Mouse (Mus musculus) MEL (cell line): ENCODE results near the gene Zbtb20. TPM values are rescaled to one million over a fixed set of nuclear protein-coding genes. Genes with fewer than 3 reads are reported as not detected.

ENCODE experiments used
- DNase-seq: peaks from one replicate; pipeline ENCODE4 v3.0.0; 2011; ENCODE audit warnings: low read depth, low spot score
- H3K27ac ChIP-seq: 2 replicates; pipeline ENCODE4 v1.5.1; 2012; ENCODE audit warnings: low read depth, mild to moderate bottlenecking, control low read depth, low read length, moderate library complexity; ENCODE audit not compliant: control insufficient read depth
- H3K27me3 ChIP-seq, 2 experiments: fragments of 150-350 bp in 1 of 2; sonication (generic) in 1 of 2; 2 replicates each; pipeline ENCODE4 v1.6.1; 2012; ENCODE audit warnings: low read length in 2 of 2, mild to moderate bottlenecking in 2 of 2, improper control_type of control experiment in 1 of 2, moderate library complexity in 1 of 2; ENCODE audit not compliant: insufficient read depth in 2 of 2, control insufficient read depth in 1 of 2
- H3K36me3 ChIP-seq, 2 experiments: 2 replicates each; pipeline ENCODE4 v1.6.1; 2012 to 2014; ENCODE audit warnings: low read length in 2 of 2, improper control_type of control experiment in 1 of 2, inconsistent platforms in 1 of 2, mild to moderate bottlenecking in 1 of 2; ENCODE audit not compliant: insufficient read depth in 2 of 2, control insufficient read depth in 1 of 2
- H3K4me1 ChIP-seq, 2 experiments: fragments of 150-350 bp in 1 of 2; sonication (generic) in 1 of 2; 2 replicates each; pipeline ENCODE4 v1.6.1; 2012; ENCODE audit warnings: low read length in 2 of 2, improper control_type of control experiment in 1 of 2, mild to moderate bottlenecking in 1 of 2; ENCODE audit not compliant: insufficient read depth in 2 of 2, control insufficient read depth in 1 of 2
- H3K4me3 ChIP-seq, 2 experiments: fragments of 150-350 bp in 1 of 2; sonication (generic) in 1 of 2; 2 replicates each; pipeline ENCODE4 v1.5.1; 2012; ENCODE audit warnings: low read depth in 2 of 2, low read length in 2 of 2, mild to moderate bottlenecking in 2 of 2, moderate library complexity in 2 of 2, control low read depth in 1 of 2, improper control_type of control experiment in 1 of 2; ENCODE audit not compliant: control insufficient read depth in 1 of 2, insufficient read depth in 1 of 2
- H3K79me2 ChIP-seq: 2 replicates; pipeline ENCODE4 v1.6.1; 2012; ENCODE audit warnings: mild to moderate bottlenecking, low read length, moderate library complexity; ENCODE audit not compliant: control insufficient read depth, poor library complexity, insufficient read depth
- H3K9ac ChIP-seq: 2 replicates; pipeline ENCODE4 v1.6.1; 2012; ENCODE audit warnings: low read depth, mild to moderate bottlenecking, control low read depth, low read length, moderate library complexity; ENCODE audit not compliant: control insufficient read depth, poor library complexity, severe bottlenecking
- H3K9me3 ChIP-seq: fragments of 150-350 bp; sonication (generic); replicated peaks from 2 replicates; pipeline ENCODE4 v1.6.1; 2012; ENCODE audit warnings: mild to moderate bottlenecking, low read length, improper control_type of control experiment, moderate library complexity; ENCODE audit not compliant: insufficient read depth
- CHD1 ChIP-seq: IDR thresholded peaks from 2 replicates; pipeline ENCODE4 v1.6.1; 2012; ENCODE audit warnings: low read depth, mild to moderate bottlenecking, inconsistent platforms, low read length, improper control_type of control experiment
- E2F4 ChIP-seq: IDR thresholded peaks from 2 replicates; pipeline ENCODE4 v1.6.1; 2011; ENCODE audit warnings: low read depth, low read length, improper control_type of control experiment, borderline replicate concordance
- ELF1 ChIP-seq: IDR thresholded peaks from 2 replicates; pipeline ENCODE4 v1.6.1; 2014; ENCODE audit warnings: low read depth, mild to moderate bottlenecking, inconsistent platforms, low read length, improper control_type of control experiment, moderate library complexity
- EP300 ChIP-seq, 2 experiments: IDR thresholded peaks; 2 replicates each; pipeline ENCODE4 v1.6.1; 2011; ENCODE audit warnings: improper control_type of control experiment in 2 of 2, low read length in 2 of 2, low read depth in 1 of 2, mild to moderate bottlenecking in 1 of 2
- ETS1 ChIP-seq: IDR thresholded peaks from 2 replicates; pipeline ENCODE4 v1.6.1; 2012; ENCODE audit warnings: low read depth, mild to moderate bottlenecking, inconsistent platforms, low read length, improper control_type of control experiment, moderate library complexity
- GABPA ChIP-seq: IDR thresholded peaks from 2 replicates; pipeline ENCODE4 v1.6.1; 2012; ENCODE audit warnings: low read depth, mild to moderate bottlenecking, inconsistent platforms, low read length, improper control_type of control experiment, moderate library complexity
- GATA1 ChIP-seq: IDR thresholded peaks from 2 replicates; pipeline ENCODE4 v1.6.1; 2011; ENCODE audit warnings: low read depth, low read length, improper control_type of control experiment
- HCFC1 ChIP-seq: IDR thresholded peaks from 2 replicates; pipeline ENCODE4 v1.6.1; 2012; ENCODE audit warnings: low read depth, mild to moderate bottlenecking, inconsistent platforms, low read length, improper control_type of control experiment, moderate library complexity
- JUND ChIP-seq: IDR thresholded peaks from 2 replicates; pipeline ENCODE4 v1.6.1; 2011; ENCODE audit warnings: low read depth, mild to moderate bottlenecking, improper control_type of control experiment, low read length
- KAT2A ChIP-seq: conservative IDR thresholded peaks from 2 replicates; pipeline ENCODE4 v1.6.1; 2012; ENCODE audit warnings: low read depth, low read length, improper control_type of control experiment, inconsistent platforms
- MAFK ChIP-seq: IDR thresholded peaks from 2 replicates; pipeline ENCODE4 v1.6.1; 2011; ENCODE audit warnings: low read depth, mild to moderate bottlenecking, low read length, improper control_type of control experiment, borderline replicate concordance
- MEF2A ChIP-seq: IDR thresholded peaks from 2 replicates; pipeline ENCODE4 v1.6.1; 2014; ENCODE audit warnings: low read depth, mild to moderate bottlenecking, inconsistent platforms, low read length, improper control_type of control experiment; ENCODE audit not compliant: poor library complexity, insufficient replicate concordance, severe bottlenecking; ENCODE audit errors: extremely low read depth
- MYB ChIP-seq: IDR thresholded peaks from 2 replicates; pipeline ENCODE4 v1.6.1; 2011; ENCODE audit warnings: mild to moderate bottlenecking, low read depth, low read length, improper control_type of control experiment
- MYC ChIP-seq: IDR thresholded peaks from 2 replicates; pipeline ENCODE4 v1.6.1; 2011; ENCODE audit warnings: low read depth, mild to moderate bottlenecking, low read length, improper control_type of control experiment, moderate library complexity
- NRF1 ChIP-seq: IDR thresholded peaks from 2 replicates; pipeline ENCODE4 v1.6.1; 2014; ENCODE audit warnings: low read depth, mild to moderate bottlenecking, inconsistent platforms, low read length, improper control_type of control experiment, moderate library complexity; ENCODE audit not compliant: poor library complexity, insufficient read depth, severe bottlenecking
- POLR2A ChIP-seq, 2 experiments: IDR thresholded peaks; 2 replicates each; pipeline ENCODE4 v1.6.1; 2011 to 2012; ENCODE audit warnings: low read length in 2 of 2, mild to moderate bottlenecking in 2 of 2, control low read depth in 1 of 2, improper control_type of control experiment in 1 of 2, low read depth in 1 of 2, moderate library complexity in 1 of 2; ENCODE audit not compliant: control insufficient read depth in 1 of 2, insufficient read depth in 1 of 2, poor library complexity in 1 of 2
- POLR2AphosphoS2 ChIP-seq: IDR thresholded peaks from 2 replicates; pipeline ENCODE4 v1.6.1; 2011; ENCODE audit warnings: low read length, improper control_type of control experiment
- RAD21 ChIP-seq: IDR thresholded peaks from 2 replicates; pipeline ENCODE4 v1.6.1; 2011; ENCODE audit warnings: mild to moderate bottlenecking, low read depth, low read length, improper control_type of control experiment
- RCOR1 ChIP-seq: IDR thresholded peaks from 2 replicates; pipeline ENCODE4 v1.6.1; 2012; ENCODE audit warnings: low read depth, mild to moderate bottlenecking, inconsistent platforms, low read length, improper control_type of control experiment
- TAL1 ChIP-seq: IDR thresholded peaks from 2 replicates; pipeline ENCODE4 v1.6.1; 2012; ENCODE audit warnings: mild to moderate bottlenecking, inconsistent platforms, low read length, moderate library complexity, mixed read lengths
- TBP ChIP-seq: IDR thresholded peaks from 2 replicates; pipeline ENCODE4 v1.8.0; 2011; ENCODE audit warnings: low read depth, low read length, improper control_type of control experiment
- TCF12 ChIP-seq: IDR thresholded peaks from 2 replicates; pipeline ENCODE4 v1.6.1; 2014; ENCODE audit warnings: low read depth, mild to moderate bottlenecking, inconsistent platforms, low read length, improper control_type of control experiment, moderate library complexity
- UBTF ChIP-seq: IDR thresholded peaks from 2 replicates; pipeline ENCODE4 v1.6.1; 2012; ENCODE audit warnings: low read depth, mild to moderate bottlenecking, inconsistent platforms, low read length, improper control_type of control experiment, moderate library complexity, borderline replicate concordance; ENCODE audit not compliant: insufficient read depth
- USF1 ChIP-seq: IDR thresholded peaks from 2 replicates; pipeline ENCODE4 v1.6.1; 2014; ENCODE audit warnings: low read depth, mild to moderate bottlenecking, inconsistent platforms, low read length, improper control_type of control experiment, moderate library complexity
- USF2 ChIP-seq, 2 experiments: IDR thresholded peaks; 2 replicates each; pipeline ENCODE4 v1.6.1; 2011 to 2012; ENCODE audit warnings: improper control_type of control experiment in 2 of 2, low read length in 2 of 2, borderline replicate concordance in 1 of 2, inconsistent platforms in 1 of 2, low read depth in 1 of 2, mild to moderate bottlenecking in 1 of 2; ENCODE audit not compliant: insufficient read depth in 1 of 2
- ZC3H11A ChIP-seq: IDR thresholded peaks from 2 replicates; pipeline ENCODE4 v1.6.1; 2012; ENCODE audit warnings: low read depth, mild to moderate bottlenecking, inconsistent platforms, low read length, improper control_type of control experiment
- ZKSCAN1 ChIP-seq: IDR thresholded peaks from 2 replicates; pipeline ENCODE4 v1.6.1; 2012; ENCODE audit warnings: low read depth, mild to moderate bottlenecking, inconsistent platforms, low read length, improper control_type of control experiment, moderate library complexity
- ZNF384 ChIP-seq: IDR thresholded peaks from 2 replicates; pipeline ENCODE4 v1.6.1; 2012; ENCODE audit warnings: low read depth, mild to moderate bottlenecking, inconsistent platforms, low read length, improper control_type of control experiment
- polyA plus RNA-seq, 2 experiments: library from polyadenylated mRNA; stranded (reverse) in 1 of 2; unstranded in 1 of 2; fragments of >175 nt in 1 of 2; fragments of >200 nt in 1 of 2; gene quantifications; 2 replicates each; pipeline versions ENCODE4 v1.2.1 to v1.2.4; 2012; ENCODE audit warnings: low replicate concordance in 2 of 2, low read depth in 1 of 2; ENCODE audit not compliant: insufficient read length in 2 of 2, insufficient read depth in 1 of 2, missing spikeins in 1 of 2
- total RNA-seq: library from RNA; depleted of rRNA; stranded (reverse); fragments of 300-350 nt; gene quantifications from 2 replicates; pipeline ENCODE4 v1.2.3, GENCODE M21; 2012

Gene Zbtb20
- total and polyA plus RNA-seq, 3 experiments = 0.17 to 0.27 TPM; not detected in 1

DNA sequence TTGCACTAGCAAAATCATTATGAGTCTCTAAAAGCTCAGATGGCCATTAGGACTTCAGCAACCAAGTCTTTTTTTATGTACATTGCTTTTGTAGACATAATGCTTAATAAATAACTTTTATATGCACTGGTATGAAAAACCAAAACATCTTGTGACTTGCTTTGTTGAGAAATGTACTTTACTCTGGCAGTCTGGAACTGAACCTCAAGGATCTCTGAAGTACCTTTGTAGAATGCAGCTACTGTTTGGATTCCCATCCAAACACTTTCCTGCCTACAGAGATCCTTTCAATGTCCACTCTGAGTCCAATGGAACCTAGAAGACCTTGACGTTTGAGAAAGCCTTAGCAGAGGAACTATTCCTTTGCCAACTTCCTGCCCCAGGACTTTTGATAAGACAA, 9.6 kb upstream of the Zbtb20 start:
- Histone ChIP-seq H3K27me3 (peaks cover 0 to 2% of the 10 kb centered on the region in 2 experiments; a peak in 2 of 4 replicates), H3K27ac (no peak overlapping the region), H3K9ac (no peak overlapping the region), H3K9me3 (no peaks in the 10 kb centered on the region), H3K4me3 (no peak overlapping the region), H3K4me1 (no peaks in the 10 kb centered on the region), H3K36me3 (no peaks in the 10 kb centered on the region), H3K79me2 (no peaks in the 10 kb centered on the region)
- no peak for TF ChIP-seq MEF2A
- no peak for TF ChIP-seq UBTF
- no peak for TF ChIP-seq NRF1
- no peak for TF ChIP-seq USF2 (IDR thresholded peaks at IDR 0.05; ENCODE audit: borderline replicate concordance in 1 of 2, insufficient read depth in 1 of 2, low read depth in 1 of 2, low read length in 2 of 2)
- TF ChIP-seq RAD21 = no peak
- no peak for TF ChIP-seq GABPA
- no peak for TF ChIP-seq CHD1
- TF ChIP-seq ZNF384 = no peak
- no peak for TF ChIP-seq ZC3H11A
- TF ChIP-seq ZKSCAN1 = no peak
- no peak for TF ChIP-seq E2F4
- TF ChIP-seq GATA1 = no peak
- no peak for TF ChIP-seq TBP
- no peak for TF ChIP-seq POLR2A (IDR thresholded peaks at IDR 0.05; ENCODE audit: control insufficient read depth in 1 of 2, insufficient read depth in 1 of 2, low read depth in 1 of 2, low read length in 2 of 2, poor library complexity in 1 of 2)
- no peak for TF ChIP-seq ELF1
- TF ChIP-seq POLR2AphosphoS2 = no peak
- no peak for TF ChIP-seq ETS1
- no peak for TF ChIP-seq MYC
- TF ChIP-seq RCOR1 = no peak
- no peak for TF ChIP-seq HCFC1
- DNase-seq = no peak

- H3K4me1 ChIP-seq = peaks cover 2 to 6% of the 10 kb centered on the region in 2 experiments; a peak in 2 of 4 replicates
- no peak overlapping the region for H3K4me3 ChIP-seq
- no peak overlapping the region for H3K9ac ChIP-seq
- H3K79me2 ChIP-seq = no peaks in the 10 kb centered on the region; the same call in 1 of the 2 replicates
- TF ChIP-seq EP300 (IDR thresholded peaks at IDR 0.05; ENCODE audit: low read depth in 1 of 2, low read length in 2 of 2) = no peak
- TF ChIP-seq MYB = no peak
- no peak for TF ChIP-seq HCFC1
- TF ChIP-seq TBP = no peak
- TF ChIP-seq KAT2A = no peak
- no peak for TF ChIP-seq ETS1
- no peak for TF ChIP-seq JUND
- TF ChIP-seq UBTF = no peak
- no peak for TF ChIP-seq ZNF384
- no peak for TF ChIP-seq MAFK
- no peak for TF ChIP-seq POLR2A (IDR thresholded peaks at IDR 0.05; ENCODE audit: control insufficient read depth in 1 of 2, insufficient read depth in 1 of 2, low read depth in 1 of 2, low read length in 2 of 2, poor library complexity in 1 of 2)
- TF ChIP-seq USF1 = no peak
- no peak for TF ChIP-seq GATA1
- no peak for TF ChIP-seq TAL1
- no peak for TF ChIP-seq MEF2A
- TF ChIP-seq E2F4 = no peak
- TF ChIP-seq TCF12 = no peak
- no peaks in the 10 kb centered on the region for H3K9me3 ChIP-seq
- H3K27ac ChIP-seq = no peak overlapping the region
- DNase-seq = no peak
- H3K27me3 ChIP-seq = no peaks in the 10 kb centered on the region
- peaks cover 0 to 2% of the 10 kb centered on the region in 2 experiments; a peak in 2 of 4 replicates for H3K36me3 ChIP-seq
These were observed 3.6 kb upstream of the Zbtb20 start for GRCm38 (mm10) chr16:42872101-42872500.
